Mouse (Mus musculus): ENCODE data around the gene Dlgap1.

- TF ChIP-seq POLR2A (IDR thresholded peaks at IDR 0.05; ENCODE audit: low read depth, low read length) (no peak), CTCF (IDR thresholded peaks at IDR 0.05; ENCODE audit: extremely low read depth, insufficient read depth, insufficient read length, insufficient replicate concordance) (no peak)
These were observed 765.9 kb downstream of the Dlgap1 start for GRCm38 (mm10) chr17:70734728-70735127.

Measured in spleen, adult 2 months (tissue).